Mouse (Mus musculus): ENCODE measurements around the gene Emilin1. TPM values are rescaled to one million over a fixed set of nuclear protein-coding genes. Genes with fewer than 3 reads are reported as not detected.
A peak's percentile ranks its signal among the peaks of the same experiment; 100 is the strongest.

Emilin1 gene
- total and polyA plus RNA-seq, 2 experiments from 2014 or later = 9.0 to 11.8 TPM

DNA sequence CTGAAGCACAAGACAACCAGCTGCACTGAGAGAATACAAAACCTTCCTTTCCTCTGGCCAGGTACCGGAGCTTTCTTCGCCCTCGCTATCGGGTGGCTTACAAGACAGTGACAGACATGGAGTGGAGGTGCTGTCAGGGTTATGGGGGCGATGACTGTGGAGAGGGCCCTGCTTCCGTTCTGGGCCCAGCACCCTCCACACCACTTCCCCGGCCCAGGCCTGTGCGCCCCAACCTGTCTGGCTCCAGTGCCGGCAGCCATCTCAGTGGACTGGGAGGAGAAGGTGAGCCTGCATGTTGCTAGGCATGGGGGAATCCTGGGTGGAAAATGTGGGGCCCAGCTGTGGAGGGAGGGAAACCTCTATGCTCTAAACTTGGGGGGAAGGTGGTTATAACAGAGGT lies 2.3 kb downstream of the Emilin1 start:
- peaks cover 3% of the 10 kb centered on the region; the same call in 1 of the 2 replicates for H3K4me1 ChIP-seq (ENCODE audit: insufficient read depth, low read length)
- no peaks in the 10 kb centered on the region for H3K36me3 ChIP-seq (ENCODE audit: insufficient read depth, low read length)
- H3K27ac ChIP-seq (ENCODE audit: low read depth, low read length) = 0 out of 2 replicates have a peak overlapping the region, but pooled peaks have one; percentile 12
- no peaks in the 10 kb centered on the region for H3K27me3 ChIP-seq (ENCODE audit: insufficient read depth, low read length)
- no peak for TF ChIP-seq CTCF (IDR thresholded peaks at IDR 0.05)
- peak; percentile 22; the same call in 1 of the 2 replicates for ATAC-seq (ENCODE audit: low FRiP score)
- H3K4me2 ChIP-seq (ENCODE audit: low read depth, low read length, poor library complexity, severe bottlenecking) = 0 out of 2 replicates have a peak overlapping the region, but pooled peaks have one; percentile 24
- DNase-seq (ENCODE audit: low spot score) = no peak
- 64% methylated on average over 9 of the region's 9 CpGs for WGBS
- no peak overlapping the region for H3K4me3 ChIP-seq (ENCODE audit: low read depth, low read length)
- H3K9ac ChIP-seq (replicated peaks; ENCODE audit: low read length, poor library complexity, severe bottlenecking) = no peak overlapping the region
- no peaks in the 10 kb centered on the region for H3K9me3 ChIP-seq (ENCODE audit: low read length)

DNA sequence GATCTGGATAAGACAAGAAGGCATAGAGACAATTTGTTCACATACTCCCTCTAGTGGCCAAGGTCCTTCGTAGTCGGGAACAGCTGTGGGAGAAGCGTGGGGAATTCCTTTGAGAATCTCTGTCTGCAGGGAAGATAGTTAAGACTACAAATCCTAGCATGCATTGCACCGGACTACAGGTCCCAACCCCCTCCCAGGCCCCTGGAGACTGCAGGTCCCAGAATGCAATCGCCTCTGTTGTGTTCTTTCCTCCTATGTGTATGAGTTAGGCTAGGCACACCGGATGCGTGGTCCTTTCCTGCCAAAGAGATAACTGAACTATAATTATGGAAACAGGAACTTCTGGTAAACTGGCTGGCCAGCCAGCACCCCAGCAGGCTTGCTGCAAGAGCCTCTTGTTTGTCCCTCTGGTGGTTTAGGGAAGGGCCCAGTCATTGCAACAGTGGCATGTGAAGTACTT lies 2.8 kb downstream of the Emilin1 start:
- H3K4me1 ChIP-seq (ENCODE audit: insufficient read depth, low read length) = peaks cover 3% of the 10 kb centered on the region; the same call in 1 of the 2 replicates
- peak overlapping the region; percentile 24 for H3K4me2 ChIP-seq (ENCODE audit: low read depth, low read length, poor library complexity, severe bottlenecking)
- TF ChIP-seq CTCF (IDR thresholded peaks at IDR 0.05) = peak; percentile 85
- no peaks in the 10 kb centered on the region for H3K27me3 ChIP-seq (ENCODE audit: insufficient read depth, low read length)
- no peaks in the 10 kb centered on the region for H3K36me3 ChIP-seq (ENCODE audit: insufficient read depth, low read length)
- 3% methylated on average over 7 of the region's 7 CpGs for WGBS
- no peak overlapping the region; the same call in 1 of the 2 replicates for H3K27ac ChIP-seq (ENCODE audit: low read depth, low read length)
- no peak overlapping the region for H3K9ac ChIP-seq (replicated peaks; ENCODE audit: low read length, poor library complexity, severe bottlenecking)
- ATAC-seq (ENCODE audit: low FRiP score) (peak; percentile 79), DNase-seq (ENCODE audit: low spot score) (peak; percentile 98)
- no peaks in the 10 kb centered on the region for H3K9me3 ChIP-seq (ENCODE audit: low read length)
- H3K4me3 ChIP-seq (ENCODE audit: low read depth, low read length) = no peak overlapping the region

DNA sequence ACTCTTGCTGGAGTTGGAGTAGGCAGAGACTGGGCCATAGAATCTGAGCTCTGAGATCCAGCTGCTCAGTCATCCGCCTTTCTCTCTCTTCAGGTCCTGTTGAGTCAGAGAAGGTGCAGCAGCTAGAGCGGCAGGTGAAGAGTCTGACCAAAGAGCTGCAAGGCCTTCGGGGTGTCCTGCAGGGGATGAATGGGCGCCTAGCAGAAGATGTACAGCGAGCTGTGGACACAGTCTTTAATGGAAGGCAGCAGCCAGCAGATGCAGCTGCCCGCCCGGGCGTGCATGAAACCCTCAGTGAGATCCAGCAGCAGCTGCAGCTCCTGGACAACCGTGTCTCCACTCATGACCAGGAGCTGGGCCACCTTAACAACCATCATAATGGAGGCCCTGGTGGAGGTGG lies 3.6 kb downstream of the Emilin1 start:
- H3K27ac ChIP-seq (ENCODE audit: low read depth, low read length) = no peak overlapping the region
- TF ChIP-seq CTCF (IDR thresholded peaks at IDR 0.05) = no peak
- H3K9me3 ChIP-seq (ENCODE audit: low read length) = no peaks in the 10 kb centered on the region
- no peak overlapping the region for H3K4me2 ChIP-seq (ENCODE audit: low read depth, low read length, poor library complexity, severe bottlenecking)
- H3K4me3 ChIP-seq (ENCODE audit: low read depth, low read length) = no peak overlapping the region
- no peak for DNase-seq (ENCODE audit: low spot score)
- ATAC-seq (ENCODE audit: low FRiP score) = no peak
- WGBS = 94% methylated on average over 9 of the region's 9 CpGs
- no peaks in the 10 kb centered on the region for H3K27me3 ChIP-seq (ENCODE audit: insufficient read depth, low read length)
- H3K9ac ChIP-seq (replicated peaks; ENCODE audit: low read length, poor library complexity, severe bottlenecking) = no peak overlapping the region; the same call in 1 of the 2 replicates
- H3K4me1 ChIP-seq (ENCODE audit: insufficient read depth, low read length) = peaks cover 3% of the 10 kb centered on the region; the same call in 1 of the 2 replicates
- no peaks in the 10 kb centered on the region for H3K36me3 ChIP-seq (ENCODE audit: insufficient read depth, low read length)

DNA sequence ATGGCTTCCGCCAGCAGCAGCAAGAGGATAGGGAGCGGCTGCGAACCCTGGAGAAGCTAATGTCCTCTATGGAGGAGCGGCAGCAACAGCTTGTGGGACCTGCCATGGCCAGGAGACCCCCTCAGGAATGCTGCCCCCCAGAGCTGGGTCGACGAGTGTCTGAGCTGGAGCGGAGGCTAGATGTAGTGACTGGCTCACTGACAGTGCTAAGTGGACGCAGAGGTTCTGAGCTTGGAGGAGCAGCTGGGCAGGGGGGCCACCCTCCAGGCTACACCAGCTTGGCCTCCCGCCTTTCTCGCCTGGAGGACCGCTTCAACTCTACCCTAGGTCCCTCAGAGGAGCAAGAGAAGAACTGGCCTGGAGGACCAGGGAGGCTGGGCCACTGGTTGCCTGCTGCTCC lies 4.1 kb downstream of the Emilin1 start:
- H3K4me1 ChIP-seq (ENCODE audit: insufficient read depth, low read length) = peaks cover 3% of the 10 kb centered on the region; the same call in 1 of the 2 replicates
- H3K36me3 ChIP-seq (ENCODE audit: insufficient read depth, low read length) = no peaks in the 10 kb centered on the region
- H3K9me3 ChIP-seq (ENCODE audit: low read length) = no peaks in the 10 kb centered on the region
- DNase-seq (ENCODE audit: low spot score) (no peak), ATAC-seq (ENCODE audit: low FRiP score) (no peak)
- no peak for TF ChIP-seq CTCF (IDR thresholded peaks at IDR 0.05)
- no peaks in the 10 kb centered on the region for H3K27me3 ChIP-seq (ENCODE audit: insufficient read depth, low read length)
- WGBS = 85% methylated on average over 11 of the region's 11 CpGs
- no peak overlapping the region for H3K4me2 ChIP-seq (ENCODE audit: low read depth, low read length, poor library complexity, severe bottlenecking)
- H3K9ac ChIP-seq (replicated peaks; ENCODE audit: low read length, poor library complexity, severe bottlenecking) = no peak overlapping the region
- H3K4me3 ChIP-seq (ENCODE audit: low read depth, low read length) = no peak overlapping the region
- no peak overlapping the region for H3K27ac ChIP-seq (ENCODE audit: low read depth, low read length)

DNA sequence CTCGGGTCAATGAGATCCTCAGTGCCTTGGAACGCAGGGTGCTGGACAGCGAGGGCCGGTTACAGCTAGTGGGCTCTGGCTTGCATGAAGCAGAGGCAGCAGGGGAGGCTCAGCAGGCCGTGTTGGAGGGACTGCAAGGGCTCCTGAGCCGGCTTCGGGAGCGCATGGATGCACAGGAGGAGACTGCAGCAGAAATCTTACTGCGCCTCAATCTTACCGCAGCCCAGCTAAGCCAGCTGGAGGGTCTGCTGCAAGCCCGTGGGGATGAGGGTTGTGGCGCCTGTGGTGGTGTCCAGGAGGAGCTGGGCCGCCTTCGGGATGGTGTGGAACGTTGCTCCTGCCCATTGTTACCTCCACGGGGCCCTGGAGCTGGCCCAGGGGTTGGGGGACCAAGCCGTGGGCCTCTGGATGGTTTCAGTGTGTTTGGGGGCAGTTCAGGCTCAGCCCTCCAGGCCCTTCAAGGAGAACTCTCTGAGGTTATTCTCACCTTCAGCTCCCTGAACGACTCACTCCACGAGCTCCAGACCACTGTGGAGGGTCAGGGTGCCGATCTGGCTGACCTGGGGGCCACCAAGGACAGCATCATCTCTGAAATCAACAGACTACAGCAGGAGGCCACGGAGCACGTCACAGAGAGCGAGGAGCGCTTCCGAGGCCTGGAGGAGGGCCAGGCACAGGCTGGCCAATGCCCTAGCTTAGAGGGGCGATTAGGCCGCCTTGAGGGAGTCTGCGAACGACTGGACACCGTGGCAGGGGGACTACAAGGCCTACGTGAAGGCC lies 4.9 kb downstream of the Emilin1 start:
- Histone ChIP-seq H3K36me3 (ENCODE audit: insufficient read depth, low read length) (no peaks in the 10 kb centered on the region), H3K27me3 (ENCODE audit: insufficient read depth, low read length) (no peaks in the 10 kb centered on the region), H3K4me1 (ENCODE audit: insufficient read depth, low read length) (peaks cover 3% of the 10 kb centered on the region; the same call in 1 of the 2 replicates), H3K4me3 (ENCODE audit: low read depth, low read length) (no peak overlapping the region), H3K9ac (replicated peaks; ENCODE audit: low read length, poor library complexity, severe bottlenecking) (no peak overlapping the region), H3K27ac (ENCODE audit: low read depth, low read length) (no peak overlapping the region), H3K4me2 (ENCODE audit: low read depth, low read length, poor library complexity, severe bottlenecking) (no peak overlapping the region), H3K9me3 (ENCODE audit: low read length) (no peaks in the 10 kb centered on the region)
- ATAC-seq (ENCODE audit: low FRiP score) (no peak), DNase-seq (ENCODE audit: low spot score) (no peak)
- TF ChIP-seq CTCF (IDR thresholded peaks at IDR 0.05) = no peak
- WGBS = 86% methylated on average over 31 of the region's 31 CpGs

DNA sequence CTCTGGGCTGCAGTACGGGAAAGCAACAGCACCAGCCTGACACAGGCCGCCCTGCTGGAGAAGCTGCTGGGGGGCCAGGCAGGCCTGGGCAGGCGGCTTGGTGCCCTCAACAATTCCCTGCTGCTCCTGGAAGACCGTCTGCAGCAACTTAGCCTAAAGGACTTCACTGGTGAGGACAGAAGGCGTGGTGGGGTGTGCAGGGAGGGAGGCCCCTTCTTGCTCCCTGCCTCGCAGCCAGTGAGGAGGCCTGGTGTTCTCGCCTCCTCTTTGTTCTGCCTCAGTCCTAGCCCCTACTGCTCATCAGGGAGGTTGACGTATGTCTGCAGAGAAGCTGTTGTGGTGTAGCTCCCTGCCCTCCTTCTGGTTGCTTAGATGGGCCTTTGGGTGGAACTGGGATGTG lies 5.5 kb downstream of the Emilin1 start:
- H3K27me3 ChIP-seq (ENCODE audit: insufficient read depth, low read length) = no peaks in the 10 kb centered on the region

More for the DNA sequence above, 5.5 kb downstream of the Emilin1 start:
- WGBS = 79% methylated on average over 8 of the region's 8 CpGs
- no peak overlapping the region for H3K9ac ChIP-seq (replicated peaks; ENCODE audit: low read length, poor library complexity, severe bottlenecking)
- H3K9me3 ChIP-seq (ENCODE audit: low read length) = no peaks in the 10 kb centered on the region
- TF ChIP-seq CTCF (IDR thresholded peaks at IDR 0.05) = no peak
- DNase-seq (ENCODE audit: low spot score) (no peak), ATAC-seq (ENCODE audit: low FRiP score) (no peak)
- H3K4me1 ChIP-seq (ENCODE audit: insufficient read depth, low read length) = peaks cover 3% of the 10 kb centered on the region; the same call in 1 of the 2 replicates
- H3K4me2 ChIP-seq (ENCODE audit: low read depth, low read length, poor library complexity, severe bottlenecking) = no peak overlapping the region
- H3K27ac ChIP-seq (ENCODE audit: low read depth, low read length) = no peak overlapping the region
- H3K4me3 ChIP-seq (ENCODE audit: low read depth, low read length) = no peak overlapping the region
- H3K36me3 ChIP-seq (ENCODE audit: insufficient read depth, low read length) = no peaks in the 10 kb centered on the region
